Mouse (Mus musculus): ENCODE data around the gene Aven.
A peak's percentile ranks its signal among the peaks of the same experiment; 100 is the strongest.

- TF ChIP-seq CTCF (IDR thresholded peaks at IDR 0.05; ENCODE audit: extremely low read depth, insufficient read depth, low read length) (peak; percentile 81), POLR2A (IDR thresholded peaks at IDR 0.05; ENCODE audit: extremely low read depth, insufficient read depth, low read length) (no peak)
Observed at GRCm38 (mm10) chr2:112501209-112501608, 8.4 kb downstream of the Aven start.
